Mouse (Mus musculus) gastrocnemius, postnatal 4 days (tissue): ENCODE measurements around the gene Olfr49. TPM values are rescaled to one million over a fixed set of nuclear protein-coding genes. Genes with fewer than 3 reads are reported as not detected.

Experiments used
- DNase-seq, 2 experiments: peaks; one replicate each; pipeline ENCODE4 v3.0.0; 2021 to 2022; ENCODE audit warnings: low spot score in 2 of 2, mixed read lengths in 2 of 2
- long read RNA-seq, 2 experiments: library from polyadenylated mRNA; stranded (forward); transcript quantifications; one replicate each; pipeline ENCODE4 v2.0.0; 2021
- total RNA-seq, 2 experiments: library from RNA; stranded (reverse); gene quantifications; 2 replicates each; pipeline ENCODE4 v1.2.3; 2021

Olfr49 gene
- not detected for total RNA-seq
- long read RNA-seq, experiment 1: 0 reads
- long read RNA-seq, experiment 2: 0 reads

DNA sequence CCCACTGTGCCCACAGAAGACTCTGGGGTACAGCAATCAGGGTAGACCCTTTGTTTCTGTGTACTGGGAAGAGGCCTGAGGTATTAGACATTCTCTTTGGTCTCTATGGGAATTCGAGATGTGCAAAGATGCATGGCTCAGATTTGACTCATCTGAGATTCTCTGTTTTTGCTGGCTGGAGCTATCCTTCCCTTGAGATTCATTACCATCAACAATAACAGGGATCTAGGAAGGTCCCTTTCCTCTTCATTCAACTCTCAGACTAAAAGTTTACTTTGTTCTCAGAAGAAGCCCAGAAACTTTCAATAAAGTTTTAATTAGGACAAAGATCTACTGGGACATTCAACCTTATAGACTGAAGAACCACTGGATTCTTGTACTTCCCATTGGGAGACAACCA is at the start of gene Olfr49:
TSS of gene Olfr49 (minus strand) at position 101 of the 400 bp plus-strand sequence.
- DNase-seq: no peak

DNA sequence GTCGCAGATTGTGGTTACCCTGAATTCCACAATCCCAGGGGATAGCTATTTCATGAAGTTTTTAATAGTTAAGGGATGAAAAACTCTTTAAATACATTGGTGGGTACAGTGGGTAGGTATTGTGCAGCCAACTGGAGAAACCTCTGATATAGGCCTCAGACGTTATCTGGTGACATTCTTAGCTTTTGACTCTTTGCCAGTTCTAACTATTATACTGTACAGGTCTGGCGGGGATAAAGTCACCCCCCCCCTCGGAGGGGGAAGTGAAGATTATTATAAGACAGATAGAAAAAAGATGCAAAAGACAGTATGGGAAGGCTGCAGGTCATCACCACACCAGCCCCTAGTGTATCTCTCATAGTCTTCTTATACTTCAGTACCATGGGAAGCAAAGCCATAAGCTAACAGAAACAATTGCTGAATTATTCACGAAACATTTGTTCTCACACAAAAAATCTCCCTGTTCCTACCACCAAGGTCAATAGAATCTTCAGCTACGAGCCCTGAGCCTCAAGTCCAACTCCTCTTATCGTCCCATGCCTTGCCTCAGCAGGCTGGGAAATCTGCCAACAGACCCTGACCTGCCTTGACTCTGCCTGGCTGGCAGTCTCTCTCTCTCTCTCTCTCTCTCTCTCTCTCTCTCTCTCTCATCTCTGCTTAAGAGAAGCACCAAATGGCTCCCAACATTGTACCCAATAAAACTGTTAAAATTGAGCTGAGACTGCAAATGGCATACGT is 48.9 kb upstream of the Olfr49 start:
- no peak for DNase-seq

DNA sequence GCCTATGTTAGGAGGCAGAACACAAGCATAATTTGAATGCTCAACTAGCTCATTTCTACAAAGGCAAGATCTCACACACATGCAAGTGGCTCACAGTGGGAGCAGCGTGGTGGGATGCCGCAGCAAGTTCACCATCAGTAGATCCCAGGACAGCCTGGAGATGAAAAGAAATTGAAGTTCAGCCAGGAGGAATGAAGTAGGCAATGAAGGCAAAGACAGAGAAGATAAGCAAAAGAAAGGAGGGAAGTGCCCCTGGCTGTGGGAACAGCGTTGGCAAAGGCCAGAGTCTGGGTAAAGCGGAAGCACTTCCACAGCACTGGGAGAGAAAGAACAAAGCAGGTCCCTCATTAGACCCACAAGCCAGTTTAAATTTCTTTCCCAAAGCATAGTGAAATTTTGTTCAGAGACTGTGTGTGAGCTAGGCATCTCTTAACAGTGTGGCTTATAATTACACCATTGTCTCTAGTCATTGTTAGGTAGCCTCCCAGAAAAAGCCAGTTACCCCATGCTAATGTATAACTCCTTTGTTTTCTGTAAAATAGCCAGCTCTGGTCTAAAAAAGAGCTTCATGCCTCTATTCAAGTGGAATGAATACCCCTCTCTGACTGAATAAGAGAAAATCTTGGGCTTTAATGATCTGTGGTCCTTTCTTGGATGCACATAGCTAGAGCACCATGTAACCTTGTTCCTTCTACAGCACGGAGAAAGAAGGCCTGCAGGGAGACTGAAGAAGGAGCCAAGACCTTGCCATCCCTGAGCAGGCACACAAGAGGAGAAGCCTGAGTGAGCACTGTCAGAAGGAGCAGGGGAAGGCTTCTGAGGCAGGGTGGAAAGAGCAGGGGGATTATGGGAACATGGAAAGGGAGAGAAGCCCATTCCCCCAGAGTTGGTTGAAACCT is 47.7 kb upstream of the Olfr49 start:
- no peak for DNase-seq

DNA sequence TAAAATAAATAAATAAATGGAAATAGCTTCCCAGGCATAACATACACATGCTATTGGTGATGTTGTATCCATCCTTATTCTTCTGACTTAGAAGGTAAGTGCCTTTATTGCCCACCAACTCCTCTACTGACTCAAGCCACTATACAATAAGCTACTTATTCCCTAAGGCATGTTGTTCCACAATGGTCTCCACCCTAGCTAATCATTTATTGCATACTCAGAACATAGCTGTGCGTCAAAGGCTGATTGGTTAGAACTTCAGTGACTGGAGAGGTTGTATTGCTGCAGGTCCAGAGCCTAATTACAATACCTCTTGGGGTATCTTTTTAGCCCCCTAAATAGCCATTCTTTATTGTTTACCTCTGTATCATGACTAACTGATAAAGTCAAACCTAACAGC is 46.4 kb upstream of the Olfr49 start:
- no peak for DNase-seq

DNA sequence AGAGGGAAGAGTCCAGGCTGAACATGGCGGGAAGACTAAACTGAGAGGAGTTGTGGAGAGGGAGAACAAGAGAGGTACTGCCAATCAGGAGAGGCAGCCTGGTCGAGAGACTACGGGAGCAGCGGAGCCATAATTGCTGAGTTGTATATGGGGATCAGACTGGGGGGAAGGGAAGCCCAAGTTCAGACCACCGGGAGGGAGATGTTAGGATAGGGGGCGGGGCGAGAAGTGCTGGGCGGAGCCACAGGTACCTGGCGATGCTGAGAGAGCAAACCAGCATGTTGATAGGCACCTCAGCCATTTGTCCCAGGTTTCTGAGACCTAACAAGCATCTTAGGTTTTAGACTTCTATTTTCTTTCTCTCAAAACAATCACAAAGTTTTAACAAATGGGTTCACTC is 44.5 kb upstream of the Olfr49 start:
- no peak for DNase-seq

DNA sequence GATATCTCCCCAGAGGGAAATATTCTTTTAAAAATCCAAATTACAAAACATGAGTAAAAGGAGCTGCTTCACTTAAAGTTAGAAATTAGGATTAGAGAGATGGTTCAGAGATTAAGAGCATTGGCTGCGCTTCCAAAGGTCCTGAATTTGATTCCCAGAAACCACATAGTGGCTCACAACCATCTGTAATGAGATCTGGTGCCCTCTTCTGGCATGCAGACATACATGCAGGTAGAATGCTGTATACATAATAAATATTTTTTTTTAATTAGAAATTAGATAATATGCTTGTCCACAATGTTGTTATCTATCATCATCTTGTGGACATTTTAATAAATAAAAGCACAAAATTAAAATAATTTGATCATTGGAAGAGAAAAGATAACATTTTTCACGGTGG is 43.8 kb upstream of the Olfr49 start:
- no peak for DNase-seq

DNA sequence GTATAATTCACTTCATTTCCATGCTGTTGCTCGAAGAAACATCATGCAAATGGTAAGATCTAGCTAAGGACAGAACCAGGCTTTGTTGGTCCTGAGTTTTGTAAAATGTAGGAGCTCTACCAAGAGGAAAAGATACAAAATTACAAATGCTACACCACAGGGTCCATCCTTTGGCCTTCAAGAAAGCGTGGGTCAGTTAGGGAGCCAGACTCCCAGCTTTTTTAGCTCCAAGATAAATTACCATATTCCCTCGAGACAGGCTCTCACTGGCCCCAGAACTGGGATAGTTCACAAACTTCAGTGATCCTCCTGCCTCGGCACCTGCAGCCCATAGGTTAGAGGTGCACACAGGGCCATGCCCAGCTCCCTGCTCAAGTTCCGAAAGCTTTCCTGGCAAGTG is 39.7 kb upstream of the Olfr49 start:
- DNase-seq: no peak

DNA sequence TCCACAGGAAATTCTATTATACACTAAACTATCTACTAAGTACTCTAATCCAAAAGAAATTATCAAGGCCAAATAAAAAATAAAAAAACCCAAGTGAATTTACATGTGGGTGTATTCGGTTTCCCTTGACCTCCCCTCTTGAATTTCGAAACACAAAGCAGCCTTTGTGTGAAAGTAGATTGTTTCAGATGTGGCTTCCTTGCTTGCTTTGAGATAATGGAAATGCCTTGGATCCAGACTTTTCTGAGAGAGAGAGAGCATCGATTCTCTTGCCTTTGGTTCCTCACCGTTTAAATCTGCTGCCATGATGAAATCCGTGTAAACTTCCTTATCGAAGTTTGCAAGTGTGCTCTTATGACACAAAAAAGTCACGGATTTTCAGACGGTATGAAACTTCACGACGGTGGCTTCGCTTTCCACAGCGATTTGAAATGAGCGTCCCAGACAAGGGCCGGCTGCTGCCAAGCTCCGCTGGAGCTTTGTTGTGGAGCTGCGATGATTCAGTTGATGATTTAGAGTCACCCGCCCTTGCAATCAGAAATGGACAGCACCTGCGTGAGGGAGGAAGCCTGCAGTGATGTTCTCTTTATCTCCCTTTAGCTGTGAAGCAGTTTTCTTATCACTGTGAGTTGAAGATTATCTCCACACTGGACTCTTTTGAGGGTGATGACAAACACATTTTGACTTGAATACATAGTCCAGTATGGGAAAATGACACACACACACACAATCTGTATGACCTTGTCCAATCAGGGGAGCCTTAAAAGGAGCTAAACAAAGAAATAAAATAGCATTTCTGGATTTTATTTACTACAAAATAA is 37.0 kb upstream of the Olfr49 start:
- DNase-seq: no peak

DNA sequence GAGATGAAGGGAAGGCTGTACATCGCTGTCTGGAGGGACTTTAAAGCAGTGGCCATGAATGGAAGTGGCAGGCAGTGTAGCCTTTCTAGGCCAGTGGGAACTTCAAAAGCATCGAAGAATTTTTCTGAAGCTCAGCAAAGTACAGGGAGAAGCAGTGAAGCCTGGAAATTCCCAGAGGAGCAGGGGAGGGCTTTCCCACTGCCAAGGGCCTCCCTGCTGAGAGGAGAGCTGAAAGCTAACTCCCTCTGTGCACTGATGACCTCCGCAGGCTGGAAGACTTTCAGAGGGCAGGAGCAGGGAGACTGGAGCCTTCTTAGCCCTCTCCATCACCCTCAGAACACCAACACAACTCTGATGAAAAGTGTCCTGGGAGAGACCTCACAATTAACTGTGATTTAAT is 27.0 kb upstream of the Olfr49 start:
- no peak for DNase-seq

DNA sequence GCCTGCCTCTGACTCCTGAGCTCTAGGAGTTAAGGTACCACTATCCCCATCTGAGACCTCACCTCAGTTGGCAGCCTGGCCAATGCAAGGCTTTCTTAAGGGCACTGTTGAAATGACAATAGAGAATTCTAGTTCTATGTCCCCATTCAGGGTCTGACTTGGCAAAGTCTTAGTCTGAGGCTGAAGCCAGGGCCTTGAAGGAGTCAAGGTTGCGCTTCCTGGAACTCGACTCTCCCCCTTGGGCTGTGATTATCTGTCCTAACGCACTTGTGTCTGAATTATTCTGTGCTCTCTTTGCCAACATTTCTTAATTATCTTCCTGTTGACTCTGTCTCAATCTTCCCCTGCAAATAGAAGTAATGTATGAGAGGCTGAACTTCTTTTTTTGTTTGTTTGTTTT is 15.9 kb upstream of the Olfr49 start:
- no peak for DNase-seq

DNA sequence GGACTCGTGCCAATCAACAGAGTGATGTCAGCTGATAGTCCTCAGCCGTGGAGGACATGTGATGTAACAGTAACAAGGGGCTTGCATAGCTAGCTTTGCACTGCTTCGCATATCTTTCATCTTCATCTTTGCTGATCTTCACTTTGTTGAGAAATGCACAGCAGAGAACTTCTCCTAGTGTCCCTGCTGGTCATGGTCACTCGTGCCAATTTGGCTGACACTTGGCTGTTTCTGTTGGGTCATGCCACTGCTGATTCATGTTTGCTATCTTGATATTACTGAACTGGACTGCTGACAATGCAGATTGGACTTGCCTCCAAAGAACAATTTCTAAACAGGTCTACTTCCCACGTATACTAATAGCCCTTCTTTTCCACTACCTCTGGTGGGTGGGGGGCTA is 15.4 kb upstream of the Olfr49 start:
- no peak for DNase-seq

DNA sequence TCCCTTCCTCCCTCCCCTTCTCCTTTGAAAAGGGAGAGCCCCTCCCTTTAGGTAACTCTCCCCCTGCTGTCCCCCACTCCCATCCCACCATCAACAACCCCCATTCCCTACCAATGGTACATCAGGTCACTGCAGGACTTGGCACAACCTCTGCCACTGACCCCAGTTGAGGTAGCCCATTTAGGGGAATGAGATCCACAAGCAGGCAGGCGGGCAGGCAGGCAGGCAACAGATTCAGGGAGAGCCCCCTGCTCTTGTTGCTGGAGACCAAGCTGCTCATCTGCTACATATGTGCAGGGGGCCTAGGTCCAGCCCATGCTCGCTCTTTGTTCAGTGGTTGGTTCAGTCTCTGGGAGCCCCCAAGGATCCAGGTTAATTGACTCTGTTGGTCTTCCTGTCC is 8.3 kb downstream of the Olfr49 start:
- no peak for DNase-seq

DNA sequence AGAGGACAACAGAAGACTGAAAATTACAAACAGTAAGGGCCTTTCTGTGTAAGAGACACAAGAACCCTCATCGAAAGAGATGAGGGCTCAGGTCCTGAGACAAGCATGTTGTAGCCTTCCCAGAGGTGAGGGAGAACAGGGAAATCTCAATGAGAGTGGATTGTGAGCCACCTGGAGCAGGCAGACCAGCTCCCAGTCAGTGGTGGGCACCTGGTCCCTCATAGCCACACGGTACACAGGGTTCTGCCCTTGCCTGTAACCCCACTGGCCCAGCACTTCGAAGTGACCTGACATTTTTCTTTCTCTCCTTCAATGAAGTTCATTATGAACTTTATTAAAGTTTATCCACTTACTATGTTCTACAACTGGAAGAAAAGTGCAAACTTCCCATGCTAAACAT is 12.0 kb downstream of the Olfr49 start:
- no peak for DNase-seq

DNA sequence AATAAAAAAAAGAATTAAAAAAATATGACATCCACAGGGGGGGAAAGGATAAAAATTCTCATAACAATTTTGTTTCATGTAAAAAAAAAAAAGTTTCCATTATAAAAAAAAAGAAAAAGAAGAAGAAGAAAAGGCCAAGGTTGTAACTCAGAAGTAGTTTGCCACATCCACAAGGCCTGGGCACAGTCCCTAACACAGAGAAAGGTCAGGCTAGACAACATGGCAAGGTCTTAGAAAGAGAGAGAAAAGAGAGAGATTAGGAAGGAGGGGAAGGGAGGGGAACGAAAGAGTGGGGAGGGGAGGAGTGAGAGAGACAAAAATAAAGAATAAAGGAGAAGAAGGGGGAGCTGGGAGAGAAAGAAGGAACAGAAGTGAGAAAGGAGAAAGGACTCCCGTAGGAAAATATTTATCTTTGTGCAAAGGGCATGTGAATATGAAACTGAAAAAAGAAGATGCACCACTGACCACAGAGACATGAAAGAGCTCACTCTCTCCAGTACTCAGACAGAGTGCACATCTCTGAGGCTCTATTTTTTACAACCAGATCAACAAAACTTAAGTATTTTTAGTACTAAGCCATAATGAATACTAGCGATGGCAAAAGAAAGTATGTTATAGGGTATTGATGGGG is 12.6 kb downstream of the Olfr49 start:
- DNase-seq: no peak

DNA sequence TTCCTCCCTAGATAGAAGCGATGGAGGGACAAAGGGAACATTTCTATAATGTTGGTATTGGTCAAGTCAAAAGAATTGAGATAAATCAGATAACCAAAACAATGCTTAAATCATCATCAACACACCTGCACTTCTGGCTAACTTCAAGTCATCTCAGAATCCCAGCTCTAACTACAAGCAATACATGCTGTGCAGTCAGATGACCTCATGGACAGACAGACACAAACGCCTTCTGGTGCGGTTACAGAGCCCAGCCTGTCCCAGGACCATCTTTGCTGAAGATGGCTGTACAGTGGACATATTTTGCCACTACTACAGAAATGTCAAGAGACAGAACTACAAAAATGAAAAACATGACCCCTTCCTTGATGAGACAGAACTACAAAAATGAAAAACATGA is 14.3 kb downstream of the Olfr49 start:
- DNase-seq: no peak

DNA sequence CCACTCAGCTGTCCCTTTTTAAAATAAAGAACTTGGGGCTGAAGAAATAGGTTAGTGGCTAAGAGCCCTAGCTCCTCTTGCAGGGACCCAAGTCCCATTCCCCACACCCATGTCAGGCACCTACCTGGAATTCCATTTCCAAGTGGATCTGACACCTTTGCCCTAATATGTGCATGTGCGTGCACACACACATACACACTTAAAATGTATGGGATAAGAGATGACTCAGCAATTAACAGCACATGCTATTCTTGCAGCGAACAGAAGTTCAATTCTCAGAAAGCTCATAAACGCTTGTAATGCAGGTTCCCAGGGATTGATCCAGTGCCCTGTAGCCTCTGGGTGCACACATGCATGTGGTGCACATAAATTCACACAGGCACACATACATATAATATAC is 15.2 kb downstream of the Olfr49 start:
- DNase-seq: no peak

DNA sequence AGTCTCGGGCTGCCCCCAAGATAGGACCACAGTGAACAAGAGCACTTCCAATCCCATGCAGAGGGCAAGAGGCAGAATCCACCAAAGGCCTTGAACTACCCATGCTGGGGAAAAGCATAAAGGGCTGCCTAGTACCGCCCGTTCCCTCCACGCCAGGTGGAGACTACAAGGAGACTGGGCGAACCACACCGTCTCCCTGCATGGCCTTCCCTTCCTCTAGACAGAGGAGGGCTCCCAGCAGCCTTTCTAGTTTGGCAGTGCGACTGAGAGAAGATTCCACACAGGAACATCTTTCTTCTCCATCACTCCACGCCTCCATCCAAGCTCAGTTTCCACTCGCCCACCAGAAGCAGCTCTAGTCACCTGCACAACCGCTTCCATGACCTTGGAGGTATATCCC is 16.8 kb downstream of the Olfr49 start:
- no peak for DNase-seq

DNA sequence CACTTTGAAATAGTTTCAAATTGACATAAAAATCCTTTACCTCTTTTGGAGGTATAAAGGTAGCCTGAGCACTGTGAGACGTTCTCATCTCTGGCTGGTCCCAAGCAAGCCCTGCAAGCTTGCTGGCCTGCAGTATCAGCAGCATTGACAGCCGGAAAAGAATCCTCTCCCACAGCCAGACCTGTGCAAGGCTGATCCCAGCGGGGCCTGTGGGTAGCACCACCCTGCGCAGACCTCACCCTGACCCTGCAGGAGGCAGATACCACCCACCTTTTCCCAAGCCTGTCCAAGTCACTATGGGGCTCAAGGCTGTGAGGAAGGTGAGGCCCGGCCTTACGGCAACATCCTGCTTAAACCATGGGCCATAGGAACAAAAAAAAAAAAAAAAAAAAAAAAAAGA is 18.8 kb downstream of the Olfr49 start:
- no peak for DNase-seq

DNA sequence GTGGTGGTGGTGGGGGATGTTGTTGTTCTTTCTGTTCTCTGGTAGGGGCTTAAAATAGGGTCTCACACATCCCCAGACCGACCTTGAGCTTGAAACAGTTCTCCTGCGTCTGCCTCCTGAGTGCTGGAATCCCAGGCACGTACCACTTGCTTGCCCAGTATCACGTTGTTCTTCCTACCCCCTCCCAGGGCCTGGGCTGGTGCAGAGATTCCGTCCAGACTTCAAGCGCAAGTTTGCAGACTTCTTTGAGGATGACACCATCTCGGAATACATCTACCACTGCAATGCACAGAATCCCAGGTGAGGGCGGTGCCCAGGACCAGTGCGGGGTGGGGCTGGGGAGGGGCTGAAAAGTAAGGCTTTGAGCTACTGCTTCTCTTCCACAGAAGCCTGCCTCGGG is 19.6 kb downstream of the Olfr49 start:
- DNase-seq: no peak

DNA sequence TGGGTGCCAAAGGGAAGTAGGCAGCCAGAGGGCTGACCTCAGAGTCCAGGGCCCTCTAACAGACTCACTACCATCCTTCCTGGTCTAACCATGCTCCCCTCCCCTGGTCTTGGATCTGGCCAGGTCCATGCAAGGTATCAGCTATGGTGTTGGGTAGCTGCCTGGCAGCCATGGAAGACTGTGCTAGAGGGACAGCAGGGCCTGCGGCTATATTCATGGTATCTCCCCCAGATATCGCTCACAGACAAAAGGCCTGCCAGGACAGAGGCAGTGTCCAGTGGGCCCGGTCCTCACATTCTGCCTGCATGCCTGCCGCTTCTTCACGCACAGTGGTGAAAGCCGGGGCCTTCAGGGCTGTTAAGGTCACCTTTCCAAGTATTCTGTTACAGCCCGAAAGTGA is 20.5 kb downstream of the Olfr49 start:
- DNase-seq: no peak

DNA sequence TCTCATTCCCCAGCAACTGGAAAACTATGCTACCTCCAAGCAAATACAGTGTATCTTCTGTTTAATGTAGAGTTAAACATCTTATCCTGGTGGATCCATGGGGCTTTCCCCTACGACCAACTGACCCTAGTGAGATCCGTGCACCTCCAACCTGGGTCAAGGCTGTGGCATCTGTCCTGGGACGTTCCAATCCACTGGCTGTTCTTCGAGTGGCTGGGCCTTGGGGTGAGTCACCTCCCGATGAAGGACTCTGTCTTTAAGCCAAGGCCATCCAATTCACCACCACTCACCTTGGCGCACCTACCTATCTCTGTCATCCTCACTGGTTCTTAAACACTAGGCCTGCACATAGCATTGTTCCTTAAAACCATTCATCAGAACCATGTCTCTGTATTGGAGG is 21.6 kb downstream of the Olfr49 start:
- no peak for DNase-seq
